Mouse (Mus musculus) neural tube, embryonic 15.5 days (tissue): Measurements from ENCODE around the gene Cadps. TPM values are rescaled to one million over a fixed set of nuclear protein-coding genes. Genes with fewer than 3 reads are reported as not detected.

Experiments
- ATAC-seq: fragments of 200-750 bp; cut with Nextera tagmentation; 2 replicates; pipeline ENCODE4 v1.8.0; 2017; ENCODE audit warnings: mild to moderate bottlenecking, moderate TSS enrichment, moderate library complexity; ENCODE audit not compliant: low FRiP score
- H3K27ac ChIP-seq: fragments of 300-500 bp; sonication (generic); replicated peaks from 2 replicates; pipeline ENCODE4 v1.5.1; 2015; ENCODE audit warnings: mild to moderate bottlenecking, inconsistent platforms
- H3K27me3 ChIP-seq: fragments of 300-500 bp; sonication (generic); replicated peaks from 2 replicates; pipeline ENCODE4 v1.6.1; 2015; ENCODE audit warnings: inconsistent platforms
- H3K36me3 ChIP-seq: fragments of 300-500 bp; sonication (generic); 2 replicates; pipeline ENCODE4 v1.6.1; 2015; ENCODE audit warnings: inconsistent platforms
- H3K4me1 ChIP-seq: fragments of 300-500 bp; sonication (generic); 2 replicates; pipeline ENCODE4 v1.6.1; 2015; ENCODE audit warnings: inconsistent platforms
- H3K4me2 ChIP-seq: fragments of 300-500 bp; sonication (generic); 2 replicates; pipeline ENCODE4 v1.6.1; 2015; ENCODE audit warnings: inconsistent platforms, mild to moderate bottlenecking, moderate library complexity
- H3K4me3 ChIP-seq: fragments of 300-500 bp; sonication (generic); replicated peaks from 2 replicates; pipeline ENCODE4 v1.5.1; 2015; ENCODE audit warnings: mild to moderate bottlenecking, inconsistent platforms
- H3K9ac ChIP-seq: fragments of 300-500 bp; sonication (generic); replicated peaks from 2 replicates; pipeline ENCODE4 v1.6.1; 2015; ENCODE audit warnings: mild to moderate bottlenecking, inconsistent platforms
- H3K9me3 ChIP-seq: fragments of 300-500 bp; sonication (generic); replicated peaks from 2 replicates; pipeline ENCODE4 v1.6.1; 2016; ENCODE audit warnings: inconsistent platforms
- WGBS: fragments of 180-500 bp; shearing (Covaris S2); methylation state at CpG from one replicate; pipeline ENCODE4 v1.1.7; 2015; ENCODE audit warnings: mixed read lengths; 5-methylcytosine and 5-hydroxymethylcytosine counted together
- polyA plus RNA-seq: library from polyadenylated mRNA; unstranded; fragments of >200 nt; fragmentation: Nextera tagmentation; extraction: Ambion mirVana; gene quantifications from 2 replicates; pipeline ENCODE4 v1.2.1, GENCODE M21; 2015

The Cadps gene
- polyA plus RNA-seq, 1 experiment from 2014 or later, result 44.1 TPM

DNA sequence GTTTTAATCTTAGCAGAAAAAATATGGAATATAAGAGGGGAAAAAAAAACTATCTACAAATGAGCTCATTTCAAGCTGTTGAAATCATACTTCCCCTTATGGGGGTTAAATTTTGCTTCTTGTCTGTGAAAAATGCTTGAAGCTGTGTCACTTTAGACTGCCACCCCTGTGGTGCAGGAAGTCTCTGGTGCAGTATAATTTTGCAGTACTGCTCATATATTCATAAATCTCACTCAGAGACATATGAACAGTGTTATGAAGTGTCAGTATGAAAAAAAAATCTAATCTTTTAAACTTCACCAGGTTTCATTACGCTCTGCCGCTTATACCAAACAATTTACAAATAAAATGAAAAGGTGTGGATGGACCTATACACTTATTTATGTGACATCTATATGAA, 445.6 kb downstream of the Cadps start:
- Histone ChIP-seq H3K27ac (no peak overlapping the region), H3K4me1 (peaks cover 4% of the 10 kb centered on the region; the same call in 1 of the 2 replicates), H3K9ac (no peak overlapping the region), H3K36me3 (peaks cover 5% of the 10 kb centered on the region; the same call in 1 of the 2 replicates), H3K9me3 (no peaks in the 10 kb centered on the region), H3K4me2 (no peak overlapping the region), H3K4me3 (no peak overlapping the region), H3K27me3 (peaks cover 25% of the 10 kb centered on the region)
- 84% methylated on average over 2 of the region's 2 CpGs for WGBS
- no peak for ATAC-seq

DNA sequence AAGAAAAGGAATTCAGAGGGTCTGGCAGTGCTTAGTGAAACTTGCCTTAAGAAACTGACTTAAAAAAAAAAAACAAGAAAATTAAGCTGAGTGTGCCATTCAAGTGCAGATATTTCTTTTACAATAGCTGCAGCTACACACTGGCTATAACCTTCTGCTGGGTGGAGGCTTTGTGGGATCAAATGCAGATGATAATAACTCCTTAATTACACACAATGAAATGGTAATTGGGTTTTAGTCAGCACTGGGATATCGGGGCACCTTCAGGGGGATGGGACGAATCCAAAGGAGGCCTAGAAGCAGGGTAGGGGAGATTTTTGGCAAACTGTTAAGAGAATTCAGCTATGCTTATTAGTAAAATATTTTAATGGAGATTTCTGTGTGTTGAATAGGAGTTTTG, 447.4 kb downstream of the Cadps start:
- Histone ChIP-seq H3K4me2 (no peak overlapping the region), H3K9ac (no peak overlapping the region), H3K36me3 (peaks cover 5% of the 10 kb centered on the region; the same call in 1 of the 2 replicates), H3K4me1 (peaks cover 4% of the 10 kb centered on the region; the same call in 1 of the 2 replicates), H3K27ac (no peak overlapping the region), H3K9me3 (no peaks in the 10 kb centered on the region), H3K27me3 (peaks cover 17% of the 10 kb centered on the region), H3K4me3 (no peak overlapping the region)
- 38% methylated on average over 2 of the region's 2 CpGs for WGBS
- ATAC-seq, result no peak

- Histone ChIP-seq H3K27me3 (peaks cover 89% of the 10 kb centered on the region), H3K9me3 (no peaks in the 10 kb centered on the region), H3K27ac (no peak overlapping the region), H3K4me3 (no peak overlapping the region), H3K9ac (no peak overlapping the region), H3K4me1 (peaks cover 15% of the 10 kb centered on the region; the same call in 1 of the 2 replicates), H3K36me3 (no peaks in the 10 kb centered on the region), H3K4me2 (no peak overlapping the region)
- WGBS, result 8% methylated on average over 16 of the region's 16 CpGs
- no peak for ATAC-seq
Measured at GRCm38 (mm10) chr14:12350271-12350916, 472.5 kb downstream of the Cadps start.

DNA sequence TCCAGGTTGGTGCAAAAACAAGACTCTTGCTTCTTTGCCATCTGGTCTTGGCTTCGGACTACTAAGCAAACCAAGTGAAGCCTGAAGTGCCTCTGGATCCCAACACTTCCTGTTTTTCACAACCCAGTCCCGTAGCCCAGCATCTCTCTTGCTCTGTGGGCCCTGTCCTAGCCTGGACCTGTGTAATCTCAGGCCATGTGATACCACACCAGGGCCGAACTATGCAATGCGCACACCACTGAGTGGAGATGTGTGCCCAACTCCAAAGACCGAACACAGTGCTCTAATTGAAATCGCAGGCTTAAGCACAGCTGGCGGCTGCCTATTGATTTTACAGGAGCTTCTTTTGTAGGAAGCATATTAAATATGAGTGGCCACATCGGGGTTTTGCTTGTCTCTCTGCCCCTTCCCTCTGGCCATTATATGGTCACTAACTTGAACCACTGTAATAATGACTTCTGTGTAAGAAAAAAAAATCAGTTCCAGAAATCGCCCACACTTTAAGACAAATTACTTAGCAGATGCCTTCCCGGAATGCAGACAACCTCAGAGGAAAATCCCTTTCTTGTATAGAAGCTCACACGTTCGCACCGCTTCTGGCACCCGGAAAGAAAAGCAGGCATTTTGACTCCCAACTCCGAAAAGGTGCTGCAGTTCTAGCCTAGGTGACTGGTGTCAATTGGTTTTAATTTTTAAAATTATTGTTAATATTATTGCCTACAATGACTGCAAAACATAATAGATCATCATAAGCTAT, 473.4 kb downstream of the Cadps start:
- Histone ChIP-seq H3K36me3 (no peaks in the 10 kb centered on the region), H3K9me3 (no peaks in the 10 kb centered on the region), H3K27ac (no peak overlapping the region), H3K4me3 (no peak overlapping the region), H3K4me1 (peaks cover 23% of the 10 kb centered on the region), H3K27me3 (peaks cover 93% of the 10 kb centered on the region), H3K9ac (no peak overlapping the region), H3K4me2 (no peak overlapping the region)
- WGBS, result 11% methylated on average over 15 of the region's 15 CpGs
- no peak for ATAC-seq

GRCm38 (mm10) chr14:12348089-12348488, 474.8 kb downstream of the Cadps start, which contains the start of gene Fezf2:
TSS of gene Fezf2 (minus strand) at chr14:12348189.
- no peaks in the 10 kb centered on the region for H3K36me3 ChIP-seq
- peaks cover 26% of the 10 kb centered on the region for H3K4me1 ChIP-seq
- H3K9ac ChIP-seq, result no peak within 1 kb of the TSS
- H3K9me3 ChIP-seq, result no peaks in the 10 kb centered on the region
- WGBS, result 2% methylated on average over 2 of the region's 2 CpGs
- H3K4me2 ChIP-seq, result no peak within 1 kb of the TSS
- H3K27ac ChIP-seq, result no peak within 1 kb of the TSS
- peaks cover 93% of the 10 kb centered on the region for H3K27me3 ChIP-seq
- no peak within 1 kb of the TSS for H3K4me3 ChIP-seq
- no peak for ATAC-seq

DNA sequence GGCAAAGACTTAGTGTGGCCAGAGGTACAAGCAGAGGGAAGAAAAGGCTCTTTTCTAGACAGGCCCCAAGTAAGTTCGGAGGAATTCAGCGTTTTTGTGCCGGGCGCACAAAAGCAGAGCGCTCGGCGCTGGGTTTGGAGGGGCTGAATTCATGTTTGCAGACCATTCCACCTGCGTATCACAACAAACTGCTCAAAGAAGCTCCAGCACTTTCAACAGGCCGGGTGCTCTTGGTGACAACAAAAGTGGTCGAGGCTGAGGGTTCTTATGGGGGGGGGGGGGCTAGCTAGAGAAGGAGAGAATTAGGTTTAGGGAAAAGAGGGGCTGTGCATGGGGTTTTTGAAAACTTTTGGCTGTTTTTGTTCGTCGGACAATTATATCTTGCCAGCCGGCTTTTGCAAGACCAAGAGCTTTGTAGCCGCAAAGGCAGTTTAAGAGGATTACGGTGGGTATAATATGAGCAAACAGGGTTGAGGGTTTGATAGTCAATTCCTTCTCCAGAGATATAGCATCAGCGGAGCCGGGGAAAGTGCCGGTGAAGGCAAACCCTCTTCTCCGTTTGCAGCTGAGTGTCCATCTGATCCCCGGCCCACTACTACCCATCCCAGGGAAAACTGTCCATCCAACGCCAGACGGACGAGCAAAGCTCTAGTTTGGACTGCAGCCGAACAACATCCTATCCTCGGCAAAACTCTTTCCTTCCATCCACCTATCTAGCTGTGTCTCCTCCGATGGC, 475.8 kb downstream of the Cadps start:
- Histone ChIP-seq H3K9ac (no peak overlapping the region), H3K4me1 (peaks cover 26% of the 10 kb centered on the region), H3K27ac (no peak overlapping the region), H3K27me3 (peaks cover 92% of the 10 kb centered on the region), H3K36me3 (no peaks in the 10 kb centered on the region), H3K4me3 (no peak overlapping the region), H3K9me3 (no peaks in the 10 kb centered on the region), H3K4me2 (peak overlapping the region; percentile 28; the same call in 1 of the 2 replicates)
- no peak for ATAC-seq
- 2% methylated on average over 26 of the region's 26 CpGs for WGBS

- no peaks in the 10 kb centered on the region for H3K36me3 ChIP-seq
- H3K27me3 ChIP-seq, result peaks cover 93% of the 10 kb centered on the region
- H3K4me3 ChIP-seq, result no peak overlapping the region
- no peak overlapping the region for H3K9ac ChIP-seq
- peaks cover 29% of the 10 kb centered on the region for H3K4me1 ChIP-seq
- H3K9me3 ChIP-seq, result no peaks in the 10 kb centered on the region
- H3K27ac ChIP-seq, result no peak overlapping the region
- H3K4me2 ChIP-seq, result peak overlapping the region; percentile 28; the same call in 1 of the 2 replicates
- ATAC-seq, result no peak
- WGBS, result under 1% methylated on average over 50 of the region's 50 CpGs
Measured at GRCm38 (mm10) chr14:12346011-12346864, 476.6 kb downstream of the Cadps start.

DNA sequence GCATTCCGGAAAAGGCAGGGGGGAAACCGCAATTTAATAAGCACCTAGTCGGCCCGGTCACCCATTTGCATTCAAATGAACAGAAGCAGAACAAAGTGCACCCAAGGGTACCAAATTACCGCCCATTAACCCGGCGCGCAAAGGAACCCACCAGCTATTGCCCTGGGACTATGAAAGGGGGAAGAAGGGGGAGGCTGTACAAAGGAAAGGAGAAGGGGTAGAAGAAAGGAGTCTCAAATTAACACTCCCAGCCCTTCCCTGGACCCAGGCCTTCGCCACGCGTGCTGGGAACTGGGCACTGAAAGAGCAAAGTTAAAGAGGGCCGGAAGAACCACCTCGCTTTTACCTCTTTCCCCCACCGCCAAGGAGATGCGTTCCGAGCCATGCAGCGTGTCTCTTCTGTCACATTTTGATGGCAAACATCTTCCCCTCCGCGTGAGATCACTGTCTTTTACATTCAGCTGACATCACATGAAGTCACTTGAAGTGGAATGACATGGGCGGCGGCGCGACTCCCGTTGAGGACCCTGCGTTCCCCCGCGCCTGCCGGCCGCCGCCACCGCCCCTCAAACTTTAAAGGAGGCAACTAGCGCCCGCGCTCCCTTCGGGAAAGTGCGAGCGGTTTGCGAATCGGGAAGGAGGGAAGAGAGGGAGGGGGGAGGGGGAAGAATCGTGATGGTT, 477.5 kb downstream of the Cadps start:
- under 1% methylated on average over 40 of the region's 40 CpGs for WGBS
- H3K27ac ChIP-seq, result no peak overlapping the region
- H3K27me3 ChIP-seq, result peaks cover 91% of the 10 kb centered on the region
- peak overlapping the region; percentile 13 for H3K4me3 ChIP-seq
- no peaks in the 10 kb centered on the region for H3K9me3 ChIP-seq
- H3K36me3 ChIP-seq, result no peaks in the 10 kb centered on the region
- no peak for ATAC-seq
- H3K4me1 ChIP-seq, result peaks cover 32% of the 10 kb centered on the region
- H3K4me2 ChIP-seq, result peak overlapping the region; percentile 28; the same call in 1 of the 2 replicates
- no peak overlapping the region for H3K9ac ChIP-seq

DNA sequence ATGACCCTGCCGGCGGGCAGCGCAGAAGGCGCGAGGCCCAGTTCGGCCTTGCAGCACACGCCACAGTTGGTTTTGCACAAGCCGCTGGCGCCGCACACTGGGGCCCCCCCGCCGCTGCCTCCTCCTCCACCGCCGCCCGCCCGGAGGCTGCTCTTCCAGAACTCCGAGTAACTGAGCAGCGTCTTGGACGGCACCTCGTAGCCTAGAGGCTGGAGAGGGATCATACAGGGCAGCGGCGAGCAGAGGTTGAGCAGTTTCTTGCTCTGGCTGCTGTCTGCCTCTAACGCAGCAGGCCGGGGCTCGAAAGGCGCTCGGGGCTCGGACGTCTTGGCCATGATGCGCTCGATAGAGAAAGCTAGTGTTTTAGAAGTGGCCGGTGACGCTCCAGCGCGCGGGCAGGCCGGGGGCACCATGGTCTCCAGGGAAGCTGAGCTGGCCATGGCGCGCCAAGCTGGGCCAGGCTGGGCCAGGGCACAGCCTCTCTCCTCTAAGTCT, 478.1 kb downstream of the Cadps start:
- Histone ChIP-seq H3K4me3 (peak overlapping the region; percentile 13), H3K9ac (no peak overlapping the region), H3K4me1 (peaks cover 32% of the 10 kb centered on the region), H3K27me3 (peaks cover 94% of the 10 kb centered on the region), H3K4me2 (peak overlapping the region; percentile 28; the same call in 1 of the 2 replicates), H3K27ac (no peak overlapping the region), H3K36me3 (no peaks in the 10 kb centered on the region), H3K9me3 (no peaks in the 10 kb centered on the region)
- ATAC-seq, result no peak
- under 1% methylated on average over 39 of the region's 39 CpGs for WGBS

GRCm38 (mm10) chr14:12344061-12344745, 478.7 kb downstream of the Cadps start:
- Histone ChIP-seq H3K9me3 (no peaks in the 10 kb centered on the region), H3K27me3 (peaks cover 93% of the 10 kb centered on the region), H3K36me3 (no peaks in the 10 kb centered on the region), H3K27ac (no peak overlapping the region), H3K4me3 (no peak overlapping the region), H3K9ac (no peak overlapping the region), H3K4me1 (peaks cover 32% of the 10 kb centered on the region), H3K4me2 (no peak overlapping the region)
- no peak for ATAC-seq
- WGBS, result 1% methylated on average over 24 of the region's 24 CpGs
